Mouse (Mus musculus): ENCODE measurements around the gene Iqcm. TPM values are rescaled to one million over a fixed set of nuclear protein-coding genes. Genes with fewer than 3 reads are reported as not detected.

The Iqcm gene
- polyA plus RNA-seq (2017; shearing (Covaris generic)): not detected

GRCm38 (mm10) chr8:75448394-75448793 lies at the start of gene Iqcm:
Gene Iqcm (plus strand): TSS chr8:75448694.

GRCm38 (mm10) chr8:75406489-75406888 lies 42.0 kb upstream of the Iqcm start, which contains the start of gene Gm10358:
Gene Gm10358 (minus strand): TSS chr8:75406589.

Other genes starting within 250 kb of the Iqcm start
- 0.28 TPM for gene Rasd2, start 234.8 kb upstream of the Iqcm start, polyA plus RNA-seq (2017; shearing (Covaris generic))
- not detected for gene Gm10358, start 42.1 kb upstream of the Iqcm start, polyA plus RNA-seq (2017; shearing (Covaris generic))